Mouse (Mus musculus) neural tube, embryonic 12.5 days (tissue): ENCODE data around the gene Eral1. TPM values are rescaled to one million over a fixed set of nuclear protein-coding genes. Genes with fewer than 3 reads are reported as not detected.

Source experiments
- ATAC-seq: fragments of 200-750 bp; cut with Nextera tagmentation; 2 replicates; pipeline ENCODE4 v1.8.0; 2017; ENCODE audit warnings: low read depth, mild to moderate bottlenecking, moderate TSS enrichment, moderate library complexity; ENCODE audit not compliant: low FRiP score
- H3K27ac ChIP-seq: fragments of 300-500 bp; sonication (generic); 2 replicates; pipeline ENCODE4 v1.5.1; 2016
- H3K27me3 ChIP-seq: fragments of 300-500 bp; sonication (generic); replicated peaks from 2 replicates; pipeline ENCODE4 v1.6.1; 2016; ENCODE audit warnings: mild to moderate bottlenecking
- H3K36me3 ChIP-seq: fragments of 300-500 bp; sonication (generic); 2 replicates; pipeline ENCODE4 v1.6.1; 2016; ENCODE audit warnings: mild to moderate bottlenecking
- H3K4me1 ChIP-seq: fragments of 300-500 bp; sonication (generic); 2 replicates; pipeline ENCODE4 v1.6.1; 2016
- H3K4me2 ChIP-seq: fragments of 300-500 bp; sonication (generic); replicated peaks from 2 replicates; pipeline ENCODE4 v1.6.1; 2016; ENCODE audit warnings: mild to moderate bottlenecking
- H3K4me3 ChIP-seq: fragments of 300-500 bp; sonication (generic); 2 replicates; pipeline ENCODE4 v1.5.1; 2016
- H3K9ac ChIP-seq: fragments of 300-500 bp; sonication (generic); 2 replicates; pipeline ENCODE4 v1.6.1; 2016; ENCODE audit warnings: mild to moderate bottlenecking
- H3K9me3 ChIP-seq: fragments of 300-500 bp; sonication (generic); 2 replicates; pipeline ENCODE4 v1.6.1; 2016; ENCODE audit warnings: mild to moderate bottlenecking
- WGBS: fragments of 180-500 bp; shearing (Covaris S2); methylation state at CpG from one replicate; pipeline ENCODE4 v1.1.7; 2016; 5-methylcytosine and 5-hydroxymethylcytosine counted together
- polyA plus RNA-seq: library from polyadenylated mRNA; unstranded; fragments of >200 nt; fragmentation: Nextera tagmentation; extraction: Ambion mirVana; gene quantifications from 2 replicates; pipeline ENCODE4 v1.2.1, GENCODE M21; 2016

Eral1 gene
- polyA plus RNA-seq, 1 experiment from 2014 or later: 32.4 TPM

DNA sequence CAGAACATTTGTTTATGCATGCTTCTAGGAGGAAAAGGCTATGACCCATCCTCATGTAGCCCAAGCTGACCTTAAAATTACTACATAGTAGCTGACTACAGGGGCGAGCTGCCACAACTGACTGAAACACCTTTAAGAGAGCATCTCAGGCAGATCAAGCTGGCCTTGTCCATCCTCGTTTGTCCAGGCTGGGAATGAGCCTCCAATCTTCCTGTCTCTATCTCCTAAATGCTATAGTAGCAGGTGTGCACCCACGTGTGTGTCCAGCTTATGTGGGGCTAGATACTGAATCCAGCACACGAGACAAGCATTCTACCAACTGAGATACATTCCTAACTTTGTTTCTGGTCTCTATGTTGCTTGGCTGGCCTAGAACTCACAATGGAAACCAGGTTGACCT is 5.5 kb downstream of the Eral1 start:
- peaks cover 6% of the 10 kb centered on the region; the same call in 1 of the 2 replicates for H3K4me1 ChIP-seq
- H3K4me3 ChIP-seq: no peak overlapping the region
- H3K27me3 ChIP-seq: no peaks in the 10 kb centered on the region
- no peak overlapping the region for H3K4me2 ChIP-seq
- H3K9me3 ChIP-seq: no peaks in the 10 kb centered on the region
- ATAC-seq: no peak
- WGBS: 89% methylated on average over 4 of the region's 4 CpGs
- H3K36me3 ChIP-seq: peaks cover 62% of the 10 kb centered on the region
- H3K9ac ChIP-seq: no peak overlapping the region
- H3K27ac ChIP-seq: no peak overlapping the region

- ATAC-seq: no peak
- Histone ChIP-seq H3K27ac (no peak overlapping the region), H3K9me3 (no peaks in the 10 kb centered on the region), H3K27me3 (no peaks in the 10 kb centered on the region), H3K36me3 (peaks cover 62% of the 10 kb centered on the region), H3K9ac (no peak overlapping the region), H3K4me2 (no peak overlapping the region), H3K4me3 (no peak overlapping the region), H3K4me1 (0 out of 2 replicates have a peak, but pooled peaks cover 3% of the 10 kb centered on the region)
- 92% methylated on average over 2 of the region's 2 CpGs for WGBS
Observed at GRCm38 (mm10) chr11:78074277-78074652, 5.9 kb downstream of the Eral1 start.

DNA sequence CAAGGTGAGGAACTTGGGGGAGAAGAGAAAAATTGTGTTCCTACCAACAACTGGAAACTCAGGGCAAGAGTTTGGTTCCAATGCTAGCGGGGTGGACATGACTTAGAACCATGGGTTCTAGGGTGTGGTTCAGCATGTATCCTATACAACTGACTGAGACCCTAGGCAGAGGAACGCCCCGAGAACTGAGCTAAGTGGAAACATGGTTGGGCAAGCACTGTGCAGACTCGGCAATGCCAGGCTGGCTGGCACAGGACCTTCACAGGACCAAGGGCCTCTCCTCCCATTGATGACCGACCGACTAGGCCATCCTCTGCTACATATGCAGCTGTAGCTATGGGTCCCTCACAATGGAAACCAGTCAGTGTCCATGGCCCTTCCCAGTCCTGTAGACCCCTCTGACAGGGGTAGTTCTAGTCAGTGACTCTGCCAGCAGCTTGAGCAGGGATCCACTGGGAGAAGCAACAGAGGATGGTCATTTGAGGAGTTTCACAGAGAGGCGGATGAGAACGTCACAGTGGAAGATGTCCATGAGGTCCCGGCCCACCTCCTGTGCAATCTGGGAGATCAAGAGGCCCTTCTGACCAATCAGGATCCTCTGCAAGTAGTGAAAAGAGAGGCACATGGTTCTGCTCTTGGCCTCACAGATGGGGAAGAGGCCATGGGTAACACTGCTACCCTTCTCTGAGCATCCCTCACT is 6.5 kb downstream of the Eral1 start:
- Histone ChIP-seq H3K4me1 (no peaks in the 10 kb centered on the region), H3K4me2 (no peak overlapping the region), H3K4me3 (no peak overlapping the region), H3K9ac (no peak overlapping the region), H3K27me3 (no peaks in the 10 kb centered on the region), H3K36me3 (peaks cover 62% of the 10 kb centered on the region), H3K27ac (no peak overlapping the region), H3K9me3 (no peaks in the 10 kb centered on the region)
- WGBS: 92% methylated on average over 9 of the region's 9 CpGs
- ATAC-seq: no peak

DNA sequence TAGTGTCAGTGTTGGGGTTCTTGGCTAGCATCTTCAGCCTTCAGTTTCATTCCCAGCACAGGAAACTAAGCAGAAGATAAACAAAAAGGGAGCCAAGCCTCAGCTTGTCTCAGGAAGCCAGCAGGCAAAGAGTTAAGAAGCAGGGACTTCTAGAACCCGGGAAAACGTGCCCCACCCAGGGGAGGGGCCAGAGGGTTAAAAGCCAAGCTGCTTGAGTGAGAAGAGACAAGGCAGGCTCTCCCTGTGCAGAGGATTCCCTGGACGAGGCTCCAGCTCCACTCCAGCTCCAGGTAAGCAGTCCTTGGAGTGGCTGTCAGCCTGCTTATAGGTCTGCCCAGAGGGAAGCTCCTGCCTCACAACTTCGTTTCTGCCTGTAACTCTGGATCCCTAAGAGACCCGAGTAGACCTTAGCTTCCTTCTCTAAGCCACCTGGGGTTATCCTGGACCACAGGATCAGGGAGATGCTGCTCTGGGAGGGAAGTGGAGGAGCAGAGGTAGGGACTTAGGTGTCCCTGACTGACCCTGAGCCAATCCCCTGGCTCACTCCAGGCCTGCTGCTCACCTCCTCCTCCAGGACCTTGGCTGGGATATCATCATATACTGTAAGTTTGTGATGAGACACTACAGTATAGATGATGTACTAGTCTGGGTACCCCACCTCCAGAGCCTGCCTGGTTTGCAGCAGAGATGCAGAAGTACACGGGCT is 7.6 kb downstream of the Eral1 start:
- no peaks in the 10 kb centered on the region for H3K27me3 ChIP-seq
- no peak overlapping the region for H3K9ac ChIP-seq
- H3K4me2 ChIP-seq: no peak overlapping the region
- peaks cover 56% of the 10 kb centered on the region for H3K36me3 ChIP-seq
- ATAC-seq: no peak
- no peaks in the 10 kb centered on the region for H3K4me1 ChIP-seq
- H3K9me3 ChIP-seq: no peaks in the 10 kb centered on the region
- H3K4me3 ChIP-seq: no peak overlapping the region
- 30% methylated on average over 6 of the region's 6 CpGs for WGBS
- H3K27ac ChIP-seq: no peak overlapping the region

GRCm38 (mm10) chr11:78071938-78072337 is 8.2 kb downstream of the Eral1 start:
- peaks cover 53% of the 10 kb centered on the region for H3K36me3 ChIP-seq
- 87% methylated on average over 5 of the region's 5 CpGs for WGBS
- ATAC-seq: no peak

DNA sequence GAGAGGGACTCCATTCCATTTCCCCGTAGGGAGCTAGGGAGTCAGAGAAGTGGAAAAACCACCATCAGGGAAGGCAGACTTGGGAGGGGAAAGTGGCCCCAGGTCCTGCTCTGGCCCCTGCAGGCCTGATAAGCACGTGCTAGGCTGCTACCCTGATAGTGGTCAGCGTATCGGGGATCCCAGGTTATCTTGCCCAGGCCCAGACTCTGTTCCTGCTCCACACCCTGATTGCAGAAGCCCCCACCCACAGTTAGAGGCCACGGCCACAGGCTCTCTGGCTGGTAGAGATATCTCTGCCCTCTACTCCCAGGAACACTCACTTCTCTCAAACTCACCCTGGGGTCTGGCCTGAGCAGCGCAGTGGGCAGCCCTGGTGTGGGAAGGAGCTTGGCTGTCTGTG is 10.5 kb downstream of the Eral1 start:
- ATAC-seq: no peak
- no peak overlapping the region for H3K4me2 ChIP-seq
- H3K9ac ChIP-seq: no peak overlapping the region
- H3K4me3 ChIP-seq: no peak overlapping the region
- no peaks in the 10 kb centered on the region for H3K9me3 ChIP-seq
- H3K27me3 ChIP-seq: no peaks in the 10 kb centered on the region
- peaks cover 36% of the 10 kb centered on the region for H3K36me3 ChIP-seq
- 84% methylated on average over 6 of the region's 6 CpGs for WGBS
- H3K27ac ChIP-seq: no peak overlapping the region
- no peaks in the 10 kb centered on the region for H3K4me1 ChIP-seq

More at GRCm38 (mm10) chr11:78071938-78072337, 8.2 kb downstream of the Eral1 start:
- H3K9ac ChIP-seq: no peak overlapping the region
- no peaks in the 10 kb centered on the region for H3K27me3 ChIP-seq
- no peak overlapping the region for H3K4me3 ChIP-seq
- no peak overlapping the region for H3K27ac ChIP-seq
- H3K9me3 ChIP-seq: no peaks in the 10 kb centered on the region
- H3K4me1 ChIP-seq: no peaks in the 10 kb centered on the region
- H3K4me2 ChIP-seq: no peak overlapping the region

DNA sequence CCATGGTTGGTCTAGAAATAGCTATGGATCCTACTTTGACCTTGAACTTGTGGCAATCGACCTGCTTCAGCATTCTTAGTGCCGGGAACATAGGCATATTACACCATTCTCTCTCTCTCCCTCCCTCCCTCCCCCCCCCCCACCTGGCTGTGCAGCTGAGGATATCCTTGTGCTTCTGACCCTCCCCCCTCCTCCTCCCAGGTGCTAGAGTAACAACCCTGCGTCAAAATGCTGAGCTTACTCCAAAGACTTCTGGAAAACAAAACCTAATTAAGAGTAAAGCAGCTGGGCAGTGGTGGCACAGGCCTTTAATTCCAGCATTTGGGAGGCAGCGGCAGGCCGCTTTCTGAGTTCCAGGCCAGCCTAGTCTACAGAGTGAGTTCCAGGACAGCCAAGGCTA is 11.1 kb downstream of the Eral1 start:
- Histone ChIP-seq H3K27me3 (no peaks in the 10 kb centered on the region), H3K36me3 (peaks cover 31% of the 10 kb centered on the region), H3K4me1 (no peaks in the 10 kb centered on the region), H3K27ac (no peak overlapping the region), H3K9me3 (no peaks in the 10 kb centered on the region), H3K9ac (no peak overlapping the region), H3K4me3 (no peak overlapping the region), H3K4me2 (no peak overlapping the region)
- 89% methylated on average over 5 of the region's 5 CpGs for WGBS
- ATAC-seq: no peak

- H3K27me3 ChIP-seq: no peaks in the 10 kb centered on the region
- H3K27ac ChIP-seq: no peak overlapping the region
- H3K36me3 ChIP-seq: peaks cover 15% of the 10 kb centered on the region
- no peak overlapping the region for H3K4me2 ChIP-seq
- H3K9me3 ChIP-seq: no peaks in the 10 kb centered on the region
- H3K4me3 ChIP-seq: no peak overlapping the region
- H3K9ac ChIP-seq: no peak overlapping the region
- no peak for ATAC-seq
- WGBS: 73% methylated on average over 5 of the region's 5 CpGs
- H3K4me1 ChIP-seq: no peaks in the 10 kb centered on the region
Observed at GRCm38 (mm10) chr11:78067566-78067965, 12.6 kb downstream of the Eral1 start.

DNA sequence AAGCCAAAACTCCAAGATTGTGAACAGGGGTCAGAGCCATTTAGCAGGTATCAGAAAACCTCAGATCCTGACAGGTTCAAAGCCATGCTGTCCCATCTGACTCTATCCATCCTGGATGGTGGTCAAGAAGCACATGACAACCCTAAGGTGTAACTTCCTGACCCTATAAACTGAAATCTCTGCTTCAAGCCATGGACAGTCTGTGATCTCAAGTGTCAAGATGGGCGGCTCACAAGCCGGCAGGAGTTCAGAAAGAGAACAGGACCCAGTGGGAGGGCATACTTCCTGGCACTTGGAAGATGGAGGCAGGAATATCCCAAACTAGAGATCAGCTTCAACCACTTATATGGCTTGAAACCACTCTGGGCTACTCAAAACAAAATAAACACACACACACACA is 13.5 kb downstream of the Eral1 start:
- no peak overlapping the region for H3K9ac ChIP-seq
- no peaks in the 10 kb centered on the region for H3K27me3 ChIP-seq
- peaks cover 6% of the 10 kb centered on the region; the same call in 1 of the 2 replicates for H3K36me3 ChIP-seq
- H3K4me1 ChIP-seq: no peaks in the 10 kb centered on the region
- no peak overlapping the region for H3K4me2 ChIP-seq
- ATAC-seq: no peak
- no peak overlapping the region for H3K4me3 ChIP-seq
- H3K27ac ChIP-seq: no peak overlapping the region
- WGBS: 74% methylated on average over 2 of the region's 2 CpGs
- H3K9me3 ChIP-seq: no peaks in the 10 kb centered on the region

DNA sequence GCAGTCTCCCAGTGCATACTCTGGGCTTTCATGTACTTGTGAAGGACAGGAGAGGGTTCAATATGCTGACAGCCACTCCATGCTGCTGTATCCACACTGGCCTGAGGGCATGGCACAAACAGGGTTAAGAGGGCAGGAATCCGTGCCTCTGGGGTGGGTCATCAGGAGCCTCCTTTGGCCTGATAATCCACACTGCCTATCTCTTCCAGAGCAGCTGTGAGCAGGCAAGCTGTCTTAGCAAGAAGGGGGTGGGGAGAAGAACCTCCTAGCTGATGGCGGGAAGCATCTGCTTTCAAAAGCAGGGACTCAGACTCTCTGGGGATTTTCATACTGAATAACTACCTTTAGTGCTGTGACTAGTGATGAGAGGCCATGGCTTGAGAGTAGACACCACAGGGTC is 14.3 kb downstream of the Eral1 start:
- H3K9me3 ChIP-seq: no peaks in the 10 kb centered on the region
- ATAC-seq: no peak
- no peak overlapping the region for H3K4me2 ChIP-seq
- H3K36me3 ChIP-seq: 0 out of 2 replicates have a peak, but pooled peaks cover 2% of the 10 kb centered on the region
- H3K4me3 ChIP-seq: no peak overlapping the region
- H3K27me3 ChIP-seq: no peaks in the 10 kb centered on the region
- H3K27ac ChIP-seq: no peak overlapping the region
- no peak overlapping the region for H3K9ac ChIP-seq
- no peaks in the 10 kb centered on the region for H3K4me1 ChIP-seq
- 53% methylated on average over 2 of the region's 2 CpGs for WGBS

DNA sequence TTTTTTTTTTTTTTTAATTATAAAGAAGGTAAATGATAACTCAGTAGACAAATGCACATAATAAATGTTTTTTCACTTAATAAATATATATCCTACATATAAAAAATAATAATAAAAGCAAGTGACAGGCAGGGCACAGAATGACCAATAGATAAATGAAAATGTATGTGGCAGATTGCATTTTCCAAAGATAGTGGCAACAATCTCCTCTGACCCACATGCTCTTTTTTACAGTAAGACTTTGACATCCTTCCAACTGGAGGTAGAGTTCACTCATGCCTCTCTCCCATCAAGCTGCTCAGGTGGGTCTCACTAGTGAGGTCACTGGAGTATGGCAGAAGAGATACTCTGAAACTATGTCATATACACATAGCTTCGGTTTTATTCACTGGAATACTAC is 17.6 kb downstream of the Eral1 start:
- 77% methylated on average over 1 of the region's 1 CpGs for WGBS
- Histone ChIP-seq H3K4me2 (no peak overlapping the region), H3K9ac (no peak overlapping the region), H3K27ac (no peak overlapping the region), H3K4me1 (no peaks in the 10 kb centered on the region), H3K36me3 (peaks cover 26% of the 10 kb centered on the region), H3K9me3 (no peaks in the 10 kb centered on the region), H3K27me3 (no peaks in the 10 kb centered on the region; the same call in 1 of the 2 replicates), H3K4me3 (no peak overlapping the region)
- ATAC-seq: no peak

DNA sequence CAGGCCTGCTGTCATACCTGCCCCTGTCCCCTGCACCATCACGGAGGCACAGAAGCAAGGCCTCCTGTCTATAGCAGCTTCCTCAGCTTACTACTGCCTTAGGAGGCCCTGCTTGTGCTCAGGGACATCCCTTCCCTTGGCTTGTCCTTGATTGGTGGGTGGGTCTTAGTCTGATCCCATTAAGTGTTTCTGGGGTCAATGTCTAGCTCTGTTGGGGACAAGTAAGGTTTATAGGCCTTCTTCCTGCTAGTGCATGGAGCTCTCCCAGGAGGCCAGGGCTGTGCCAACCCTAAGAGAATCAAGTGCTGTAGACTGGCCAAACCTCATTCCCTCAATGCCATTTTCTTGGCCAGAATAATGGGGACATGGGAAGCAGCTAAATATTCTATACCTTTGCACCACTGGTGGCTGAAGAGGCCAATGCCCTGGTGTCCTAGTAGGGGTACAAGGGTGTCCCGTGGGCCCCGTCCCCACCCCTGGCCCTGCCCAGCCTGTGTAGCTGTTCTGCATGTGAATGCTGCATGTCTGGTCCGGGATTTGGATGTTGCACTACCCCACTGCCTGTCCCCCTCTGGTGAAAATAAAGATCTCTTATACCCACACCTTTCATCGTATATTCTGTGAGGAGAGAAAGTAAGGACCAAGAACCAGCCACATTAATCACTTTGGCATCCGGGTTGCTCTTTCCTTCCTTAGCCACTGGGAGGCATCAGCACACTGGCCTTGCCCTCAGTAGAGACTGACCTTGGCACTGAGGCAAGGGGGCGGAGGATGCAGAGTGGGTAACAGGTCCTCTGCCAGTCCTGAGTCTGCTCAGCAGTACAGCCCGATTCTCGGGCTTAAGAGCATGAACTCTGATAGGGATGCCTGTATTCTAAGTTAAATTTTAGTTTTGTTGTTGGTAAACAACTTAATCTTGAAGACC is 20.1 kb downstream of the Eral1 start:
- H3K9ac ChIP-seq: no peak overlapping the region; the same call in 1 of the 2 replicates
- peak; percentile 53; the same call in 1 of the 2 replicates for ATAC-seq
- WGBS: 63% methylated on average over 9 of the region's 9 CpGs

More for the DNA sequence above, 20.1 kb downstream of the Eral1 start:
- Histone ChIP-seq H3K9me3 (no peaks in the 10 kb centered on the region), H3K4me2 (no peak overlapping the region), H3K4me3 (no peak overlapping the region), H3K4me1 (no peaks in the 10 kb centered on the region), H3K27ac (no peak overlapping the region), H3K27me3 (no peaks in the 10 kb centered on the region; the same call in 1 of the 2 replicates), H3K36me3 (peaks cover 46% of the 10 kb centered on the region)
